Mouse (Mus musculus) retina, postnatal 1 day (tissue): ENCODE measurements at regions not wholly inside any gene's neighbourhood (a gene's known extent, or its start where the extent isn't known, plus 50 kb on each side); places are given as distances from the start of the nearest gene placed in this dataset.
"Not testable (repeated sequence)": the region's sequence is repeated elsewhere in the genome, so short reads cannot be mapped to it uniquely, and the experiment has no call there.

Experiments used
- DNase-seq: peaks from one replicate; pipeline ENCODE4 v3.0.0-alpha.2; 2012

DNA sequence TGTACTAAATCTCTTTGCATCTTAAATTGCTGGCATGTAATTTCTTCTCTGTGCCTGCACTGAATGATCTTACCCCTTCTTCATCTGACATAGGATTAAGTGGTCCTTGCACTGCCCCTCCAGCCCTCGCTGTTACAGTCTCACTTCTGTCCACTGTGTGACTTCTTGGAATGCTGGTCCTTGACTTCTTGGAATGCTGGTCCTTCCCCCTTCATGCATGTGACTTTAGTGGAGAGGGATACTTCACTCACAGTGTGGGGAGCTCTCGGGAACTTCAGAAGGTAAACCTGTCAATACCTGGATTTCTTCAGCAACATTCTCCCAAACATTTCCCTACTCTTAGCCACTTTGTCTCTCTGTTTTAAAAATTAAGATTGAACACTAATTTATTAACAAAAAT is 91.0 kb upstream of the Cdk6 start:
- no peak for DNase-seq

DNA sequence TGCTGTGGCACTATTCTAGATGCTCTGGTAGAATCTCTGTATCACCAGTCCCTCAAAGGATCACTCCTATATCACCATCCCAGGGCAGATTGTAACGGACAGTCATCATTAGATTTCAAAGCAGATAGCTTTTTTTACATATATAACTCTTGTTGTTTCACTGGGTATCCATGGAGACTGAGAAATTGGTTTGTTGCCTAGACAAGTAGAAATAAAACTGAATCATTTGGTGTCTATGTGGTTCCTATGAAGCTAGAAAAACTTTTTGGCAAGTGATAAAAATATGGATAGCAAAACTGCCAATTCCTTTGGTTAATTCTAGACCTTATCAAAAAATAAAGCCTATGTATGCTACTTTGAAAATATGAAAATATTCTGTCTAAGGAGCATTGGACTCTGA is 81.0 kb upstream of the Cdk6 start:
- DNase-seq, result no peak

DNA sequence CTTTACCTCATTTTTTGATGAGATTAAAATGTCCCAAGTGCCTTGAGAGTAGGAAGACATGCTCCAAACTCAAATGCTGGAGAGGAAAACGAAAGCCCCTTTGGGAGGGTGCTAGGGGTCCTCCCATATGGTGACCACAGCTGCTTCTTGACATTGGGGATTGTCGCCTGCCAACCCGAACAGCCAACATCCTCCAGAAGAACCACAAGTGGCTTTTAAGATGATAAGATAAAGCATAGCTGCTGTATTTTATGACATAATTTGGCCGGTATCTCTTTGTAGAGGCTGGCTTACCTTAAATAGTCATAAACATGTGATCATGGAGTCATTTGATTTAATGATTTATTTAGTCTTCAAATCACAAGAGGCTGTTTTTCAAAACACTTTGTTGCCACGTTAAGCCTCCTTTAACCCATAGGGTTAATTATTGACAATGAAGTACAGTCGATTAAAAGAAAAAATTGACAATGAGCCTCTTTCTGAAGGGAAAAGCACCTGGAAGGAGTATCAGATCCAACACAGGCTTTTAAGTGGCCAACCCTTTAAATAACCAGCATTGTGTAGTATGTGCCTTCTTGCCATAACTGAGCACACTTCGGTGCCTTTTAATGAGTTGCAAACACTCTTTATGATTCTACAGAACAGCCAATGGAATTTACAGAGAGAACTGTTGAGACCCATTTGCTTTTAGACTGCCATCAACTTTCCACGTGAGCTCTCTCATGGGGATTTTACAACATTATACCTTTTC is 76.1 kb upstream of the Cdk6 start:
- DNase-seq, result not testable (repeated sequence)

DNA sequence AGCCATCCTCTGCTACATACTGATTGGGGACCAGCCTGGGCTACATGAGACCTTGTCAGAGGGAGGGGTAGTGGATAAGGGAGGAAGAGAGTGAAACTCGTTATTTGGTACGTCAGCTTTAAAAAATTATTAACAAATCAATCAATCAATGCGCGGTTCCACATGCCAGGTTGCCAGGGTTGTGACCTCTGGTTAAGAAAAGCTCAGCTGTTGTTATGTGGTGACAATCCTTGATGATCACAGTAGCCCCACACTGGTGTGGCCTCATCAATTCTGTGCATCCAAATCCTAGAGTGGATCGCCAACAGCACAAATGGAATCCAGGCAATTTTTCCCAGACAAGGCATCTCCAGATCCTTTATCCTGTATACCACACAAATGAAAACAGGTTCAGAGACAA is 74.3 kb upstream of the Cdk6 start:
- DNase-seq, result no peak

DNA sequence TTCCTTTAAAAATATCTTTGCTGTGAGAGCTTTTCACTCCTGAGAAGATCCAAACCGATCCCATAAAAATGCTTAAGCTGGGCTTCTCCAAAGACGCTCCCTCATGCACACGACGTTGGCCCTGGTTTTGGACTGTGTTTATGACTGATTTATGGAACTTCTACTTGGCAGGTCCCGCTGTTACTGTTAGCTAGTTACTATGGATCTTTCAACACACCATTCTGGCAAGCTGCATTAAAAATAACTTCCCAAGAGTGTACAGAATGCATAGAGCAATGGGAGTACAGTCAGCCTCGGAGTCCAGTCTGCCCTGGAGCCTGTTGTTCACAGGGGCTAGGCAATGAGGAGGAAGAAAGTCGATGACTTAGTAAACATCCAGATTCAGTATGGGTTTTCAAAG is 71.5 kb upstream of the Cdk6 start:
- no peak for DNase-seq

DNA sequence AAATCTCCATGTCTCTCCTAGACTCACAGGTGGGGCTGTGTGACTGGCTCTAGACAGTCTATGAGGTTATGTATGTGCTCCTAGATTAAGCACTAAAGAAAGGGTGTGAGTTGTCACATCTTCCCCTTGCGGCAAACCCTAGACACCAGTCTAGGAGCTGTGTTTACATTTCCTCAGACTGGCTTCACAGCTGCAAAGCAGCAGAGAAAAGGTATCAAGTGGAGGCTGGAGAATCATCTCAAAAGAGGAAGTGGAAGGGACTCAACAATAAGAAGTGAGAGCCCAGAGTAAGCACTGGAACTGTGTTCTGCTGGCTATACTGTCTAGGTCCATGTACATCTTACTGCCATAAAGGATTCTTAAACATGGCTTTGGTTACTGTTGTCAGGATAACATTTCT is 68.1 kb upstream of the Cdk6 start:
- DNase-seq, result not testable (repeated sequence)

DNA sequence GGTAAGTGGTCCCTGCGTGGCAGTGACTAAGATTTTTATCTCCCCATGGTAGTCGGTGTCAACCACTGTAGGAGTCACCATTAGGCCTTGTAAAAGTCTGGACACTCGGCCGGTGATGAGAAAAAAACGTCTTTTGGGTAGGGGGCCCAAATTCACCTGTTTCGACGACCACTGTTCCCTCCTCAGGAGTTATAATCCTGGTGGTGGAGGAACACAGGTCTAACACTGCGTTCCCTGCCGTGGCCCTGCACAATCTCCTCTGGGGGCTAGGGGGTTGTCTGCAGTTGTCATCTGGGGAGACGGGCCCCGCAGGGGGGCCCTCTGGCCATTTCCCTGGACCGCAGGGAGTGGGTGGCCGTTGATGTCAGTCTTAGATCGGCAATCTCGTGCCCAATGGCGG is 64.0 kb upstream of the Cdk6 start:
- not testable (repeated sequence) for DNase-seq

DNA sequence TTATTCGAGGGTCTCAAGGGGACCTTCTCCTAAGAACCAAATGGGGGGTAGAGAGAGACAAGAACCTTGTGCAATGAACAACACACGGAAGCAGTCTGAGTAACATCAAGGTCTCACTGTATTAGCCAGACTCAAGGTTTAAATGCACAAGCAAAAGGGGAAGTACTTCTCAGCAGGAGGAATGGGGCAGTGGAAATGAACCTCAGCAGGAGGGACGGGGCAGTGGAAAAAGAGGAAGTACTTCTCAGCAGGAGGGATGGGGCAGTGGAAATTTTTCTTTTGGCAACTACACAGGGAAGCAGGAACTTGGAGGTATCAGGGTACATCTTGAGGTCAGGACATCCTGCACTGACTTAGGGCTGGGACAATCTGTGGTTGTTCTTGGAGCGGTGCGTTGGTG is 62.3 kb upstream of the Cdk6 start:
- DNase-seq, result not testable (repeated sequence)

DNA sequence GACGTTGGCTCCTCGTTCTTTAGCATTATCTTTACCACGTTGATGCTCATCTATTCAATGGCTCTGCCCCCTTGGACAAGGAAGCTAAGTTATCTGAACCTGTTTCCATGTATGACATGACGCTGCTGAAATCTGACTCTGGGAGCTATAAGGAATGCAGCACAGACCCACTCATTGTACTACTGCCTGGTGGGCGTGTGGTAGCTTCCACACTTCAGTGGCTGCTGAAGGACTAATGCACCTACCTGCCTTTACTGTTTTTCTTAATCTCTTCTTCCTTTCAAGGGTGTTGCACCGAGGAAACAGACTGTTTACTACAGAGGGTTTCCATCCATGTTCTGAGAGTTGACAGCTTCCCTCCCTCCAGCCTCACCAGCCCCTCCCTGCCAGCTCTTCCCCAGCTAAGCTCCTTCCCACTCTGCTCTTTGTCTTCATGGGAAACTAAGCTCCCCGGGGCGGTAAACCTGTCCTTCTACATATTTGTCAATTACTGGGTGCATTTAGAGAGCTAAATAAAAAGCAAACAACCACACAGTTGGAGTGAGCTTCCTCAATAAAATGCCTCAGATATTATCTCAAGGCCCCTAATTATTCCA is 59.3 kb upstream of the Cdk6 start:
- peak; percentile 55 for DNase-seq

DNA sequence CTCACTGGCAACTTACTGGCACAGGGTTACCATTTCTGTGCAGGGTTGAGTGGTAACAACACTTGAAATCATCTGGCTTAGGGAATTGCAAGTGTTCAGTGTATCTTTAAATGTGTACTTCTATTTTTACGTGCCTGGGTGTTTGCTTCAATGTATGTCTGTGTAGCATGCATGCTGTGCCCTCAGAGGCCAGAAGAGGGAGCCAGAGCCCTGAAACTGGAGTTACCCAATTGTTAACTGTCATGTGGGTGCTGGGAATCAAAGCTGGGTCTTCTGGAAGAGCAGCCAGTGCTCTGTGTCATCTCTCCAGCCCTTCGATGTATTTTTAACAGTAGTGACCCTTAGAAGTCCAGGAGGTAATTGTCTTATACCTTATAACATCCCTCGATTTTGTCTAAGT is 58.2 kb upstream of the Cdk6 start:
- no peak for DNase-seq

DNA sequence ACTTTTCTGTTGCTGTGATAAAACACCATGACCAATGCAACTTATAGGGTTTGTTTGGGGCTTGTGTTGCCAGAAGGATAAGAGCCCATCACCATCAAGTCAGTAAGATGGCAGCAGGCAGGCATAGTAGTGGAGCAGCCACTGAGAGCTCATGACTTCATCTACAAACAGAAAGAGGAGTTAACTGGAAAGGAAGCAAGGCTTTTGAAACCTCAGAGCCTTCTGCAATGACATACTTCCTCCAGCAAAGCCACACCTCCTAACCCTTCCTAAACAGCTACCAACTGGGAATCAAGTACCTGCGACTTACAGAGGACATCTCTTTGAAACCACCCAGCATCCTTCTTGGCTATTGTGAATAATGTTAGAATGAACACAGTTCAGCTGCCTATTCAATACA is 57.0 kb upstream of the Cdk6 start:
- not testable (repeated sequence) for DNase-seq

DNA sequence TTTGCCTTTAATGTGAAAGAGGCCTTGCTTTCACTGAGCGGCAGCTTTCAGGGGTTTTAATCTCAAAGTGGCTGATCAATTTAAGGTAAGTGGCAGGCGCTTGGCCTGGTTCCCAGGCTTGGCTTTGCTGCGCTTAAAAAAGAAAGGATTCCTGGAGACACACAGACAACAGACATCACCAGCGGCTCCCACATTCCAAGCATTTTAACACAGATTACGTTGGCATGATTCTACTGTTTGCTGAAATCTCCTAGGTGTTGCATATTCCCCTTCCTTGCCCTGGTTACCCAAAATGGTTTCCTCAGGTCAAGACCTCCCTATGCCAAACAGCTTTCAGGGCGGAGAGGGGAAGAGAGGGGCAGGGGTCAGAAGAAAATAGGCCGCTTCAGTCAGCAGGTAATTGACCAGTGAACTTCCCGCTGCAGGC is 51.3 kb upstream of the Cdk6 start:
- DNase-seq, result peak; percentile 31
